Mouse (Mus musculus): Measurements from ENCODE around the gene Fetub. TPM values are rescaled to one million over a fixed set of nuclear protein-coding genes. Genes with fewer than 3 reads are reported as not detected.
A peak's percentile ranks its signal among the peaks of the same experiment; 100 is the strongest.

Gene Fetub
- total and polyA plus RNA-seq, 3 experiments, result 0.96 TPM; not detected in 2

DNA sequence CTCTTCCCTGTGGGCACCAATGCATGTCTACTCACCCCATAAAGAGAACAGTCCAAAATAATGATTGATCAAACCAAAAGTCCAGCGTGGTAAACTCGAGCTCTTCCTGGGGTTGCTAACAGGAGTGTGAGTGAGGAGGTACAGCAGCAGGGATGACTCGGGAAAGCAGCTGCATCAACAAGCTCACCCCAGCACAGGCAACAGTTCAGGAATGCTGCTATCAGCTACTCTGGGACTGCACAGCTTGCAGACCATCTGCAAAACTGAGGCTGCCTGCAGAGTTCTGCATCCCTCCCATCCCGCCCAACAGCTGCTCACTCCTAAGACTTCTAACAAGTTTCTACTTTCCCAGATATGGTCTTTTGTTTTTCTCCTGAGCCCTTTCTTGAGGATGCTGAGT lies 44.8 kb upstream of the Fetub start:
- no peak for DNase-seq (ENCODE audit: low read depth, low spot score)
- Histone ChIP-seq H3K4me3 (ENCODE audit: control insufficient read depth in 1 of 2, insufficient read depth in 1 of 2, low read depth in 2 of 2, low read length in 2 of 2) (no peak overlapping the region), H3K4me1 (ENCODE audit: control insufficient read depth in 1 of 2, insufficient read depth in 2 of 2, low read length in 2 of 2) (no peaks in the 10 kb centered on the region), H3K79me2 (ENCODE audit: control insufficient read depth, insufficient read depth, low read length, poor library complexity) (no peaks in the 10 kb centered on the region), H3K36me3 (ENCODE audit: control insufficient read depth in 1 of 2, insufficient read depth in 2 of 2, low read length in 2 of 2) (peaks cover 0 to 9% of the 10 kb centered on the region in 2 experiments; a peak in 3 of 4 replicates), H3K27ac (ENCODE audit: control insufficient read depth, low read depth, low read length) (no peak overlapping the region), H3K9me3 (replicated peaks; ENCODE audit: insufficient read depth, low read length) (no peaks in the 10 kb centered on the region), H3K9ac (ENCODE audit: control insufficient read depth, low read depth, low read length, poor library complexity, severe bottlenecking) (no peak overlapping the region), H3K27me3 (ENCODE audit: control insufficient read depth in 1 of 2, insufficient read depth in 2 of 2, low read length in 2 of 2) (no peaks in the 10 kb centered on the region)
- TF ChIP-seq GATA1 (IDR thresholded peaks at IDR 0.05; ENCODE audit: low read depth, low read length), result no peak
- TF ChIP-seq JUND (IDR thresholded peaks at IDR 0.05; ENCODE audit: low read depth, low read length), result no peak
- no peak for TF ChIP-seq USF2 (IDR thresholded peaks at IDR 0.05; ENCODE audit: borderline replicate concordance in 1 of 2, insufficient read depth in 1 of 2, low read depth in 1 of 2, low read length in 2 of 2)
- no peak for TF ChIP-seq RCOR1 (IDR thresholded peaks at IDR 0.05; ENCODE audit: low read depth, low read length)
- no peak for TF ChIP-seq GABPA (IDR thresholded peaks at IDR 0.05; ENCODE audit: low read depth, low read length)

DNA sequence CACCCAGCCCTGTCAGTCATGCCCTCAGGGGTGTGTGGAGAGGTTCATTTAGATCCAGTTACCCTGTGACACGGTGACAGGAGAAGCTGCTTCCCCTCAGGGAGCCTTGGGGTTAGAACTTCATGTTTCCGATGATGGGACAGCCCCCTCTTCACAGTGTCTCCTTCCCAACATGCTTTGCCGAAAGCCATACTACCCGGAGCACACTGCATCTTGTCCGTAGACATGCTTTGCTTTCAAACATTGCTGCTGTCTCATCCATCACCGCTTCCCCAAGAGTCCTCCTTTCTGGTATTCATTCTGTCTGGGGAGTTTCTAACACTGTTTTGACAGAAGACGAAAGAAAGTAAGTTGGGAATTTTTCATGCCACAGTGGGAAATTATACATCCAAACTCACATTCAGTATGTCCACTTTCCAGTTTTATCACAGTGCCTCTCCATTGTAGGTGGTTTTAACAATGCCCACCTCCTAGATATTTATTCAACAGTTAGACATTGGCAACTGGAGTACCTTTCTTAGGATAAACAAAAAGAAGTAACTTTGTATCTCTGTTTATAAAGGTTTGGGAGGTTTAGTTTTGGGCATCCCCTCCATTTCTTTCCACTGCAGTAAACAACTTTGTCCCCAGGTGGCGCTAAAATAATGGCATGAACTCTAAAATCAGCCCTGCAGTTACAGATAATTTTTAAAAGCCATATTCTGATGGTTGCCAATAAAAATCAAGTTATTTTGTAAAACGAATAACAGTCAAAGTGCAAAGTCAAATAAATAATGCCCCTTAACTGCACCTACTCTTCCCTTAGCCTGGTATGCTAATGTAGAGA lies 41.7 kb upstream of the Fetub start:
- peak; percentile 57 for DNase-seq (ENCODE audit: low read depth, low spot score)
- Histone ChIP-seq H3K9me3 (replicated peaks; ENCODE audit: insufficient read depth, low read length) (no peaks in the 10 kb centered on the region), H3K4me1 (ENCODE audit: control insufficient read depth in 1 of 2, insufficient read depth in 2 of 2, low read length in 2 of 2) (peaks cover 10 to 16% of the 10 kb centered on the region in 2 experiments; a peak in 3 of 4 replicates), H3K4me3 (ENCODE audit: control insufficient read depth in 1 of 2, insufficient read depth in 1 of 2, low read depth in 2 of 2, low read length in 2 of 2) (no peak overlapping the region), H3K27ac (ENCODE audit: control insufficient read depth, low read depth, low read length) (no peak overlapping the region), H3K36me3 (ENCODE audit: control insufficient read depth in 1 of 2, insufficient read depth in 2 of 2, low read length in 2 of 2) (peaks cover 0 to 12% of the 10 kb centered on the region in 2 experiments; a peak in 2 of 4 replicates), H3K9ac (ENCODE audit: control insufficient read depth, low read depth, low read length, poor library complexity, severe bottlenecking) (no peak overlapping the region), H3K79me2 (ENCODE audit: control insufficient read depth, insufficient read depth, low read length, poor library complexity) (no peaks in the 10 kb centered on the region), H3K27me3 (ENCODE audit: control insufficient read depth in 1 of 2, insufficient read depth in 2 of 2, low read length in 2 of 2) (no peaks in the 10 kb centered on the region)
- no peak for TF ChIP-seq KAT2A (conservative IDR thresholded peaks at IDR 0.05; ENCODE audit: low read depth, low read length)
- TF ChIP-seq MXI1 (IDR thresholded peaks at IDR 0.05; ENCODE audit: low read depth, low read length), result no peak
- peak; percentile 94 for TF ChIP-seq SMC3 (IDR thresholded peaks at IDR 0.05; ENCODE audit: low read depth, low read length)
- no peak for TF ChIP-seq UBTF (IDR thresholded peaks at IDR 0.05; ENCODE audit: borderline replicate concordance, insufficient read depth, low read depth, low read length)
- TF ChIP-seq ZNF384 (IDR thresholded peaks at IDR 0.05; ENCODE audit: low read depth, low read length), result no peak
- no peak for TF ChIP-seq CHD1 (IDR thresholded peaks at IDR 0.05; ENCODE audit: low read depth, low read length)
- TF ChIP-seq RAD21 (IDR thresholded peaks at IDR 0.05; ENCODE audit: low read depth, low read length), result peak; percentile 88
- no peak for TF ChIP-seq USF2 (IDR thresholded peaks at IDR 0.05; ENCODE audit: borderline replicate concordance in 1 of 2, insufficient read depth in 1 of 2, low read depth in 1 of 2, low read length in 2 of 2)
- TF ChIP-seq ELF1 (IDR thresholded peaks at IDR 0.05; ENCODE audit: low read depth, low read length), result no peak
- TF ChIP-seq POLR2A (IDR thresholded peaks at IDR 0.05; ENCODE audit: control insufficient read depth in 1 of 2, insufficient read depth in 1 of 2, low read depth in 1 of 2, low read length in 2 of 2, poor library complexity in 1 of 2), result no peak
- no peak for TF ChIP-seq NRF1 (IDR thresholded peaks at IDR 0.05; ENCODE audit: insufficient read depth, low read depth, low read length, poor library complexity, severe bottlenecking)
- TF ChIP-seq CTCF (IDR thresholded peaks at IDR 0.05 in 2 of 3, conservative IDR thresholded peaks at IDR 0.05 in 1 of 3; ENCODE audit: control insufficient read depth in 1 of 3, insufficient read depth in 1 of 3, low read depth in 2 of 3, low read length in 3 of 3, poor library complexity in 1 of 3, severe bottlenecking in 1 of 3), result peak; percentile 37 to 86 (median 56)
- no peak for TF ChIP-seq RCOR1 (IDR thresholded peaks at IDR 0.05; ENCODE audit: low read depth, low read length)
- no peak for TF ChIP-seq TAL1 (IDR thresholded peaks at IDR 0.05; ENCODE audit: low read length)
- no peak for TF ChIP-seq ZMIZ1 (IDR thresholded peaks at IDR 0.05; ENCODE audit: low read depth, low read length)
- TF ChIP-seq MAFK (IDR thresholded peaks at IDR 0.05; ENCODE audit: borderline replicate concordance, low read depth, low read length), result no peak
- no peak for TF ChIP-seq TCF12 (IDR thresholded peaks at IDR 0.05; ENCODE audit: low read depth, low read length)
- TF ChIP-seq E2F4 (IDR thresholded peaks at IDR 0.05; ENCODE audit: borderline replicate concordance, low read depth, low read length), result no peak
- peak; percentile 81 for TF ChIP-seq ZC3H11A (IDR thresholded peaks at IDR 0.05; ENCODE audit: low read depth, low read length)
- no peak for TF ChIP-seq SIN3A (IDR thresholded peaks at IDR 0.05; ENCODE audit: low read length)
- TF ChIP-seq MYC (IDR thresholded peaks at IDR 0.05; ENCODE audit: low read depth, low read length), result no peak
- TF ChIP-seq MAX (IDR thresholded peaks at IDR 0.05; ENCODE audit: low read length), result no peak
- no peak; the same call in 1 of the 2 replicates for TF ChIP-seq GATA1 (IDR thresholded peaks at IDR 0.05; ENCODE audit: low read depth, low read length)
- no peak for TF ChIP-seq ZKSCAN1 (IDR thresholded peaks at IDR 0.05; ENCODE audit: low read depth, low read length)
